ENCODE assay signal across 9 mouse cellular contexts in genomic region chr2:30590909-30591308, GRCm38 (mm10). TPM values are rescaled to one million over a fixed set of nuclear protein-coding genes. Genes with fewer than 3 reads are reported as not detected.
DNase-seq lines count a peak whose midpoint lies in the region; ATAC-seq and TF ChIP-seq lines count a peak whose summit lies in the region.
"Had no signal": no experiment of that assay in that cellular context is flagged by ENCODE, and none has a peak within 500 bp of the region (broad histone marks: within the 10 kb centered on the region; RNA-seq: fewer than 3 reads in every experiment).

No protein-coding gene starts in this region.

- H3K27ac ChIP-seq in embryonic facial prominence, embryonic 13.5 days: peak overlapping the region; percentile 55
- H3K27ac ChIP-seq in hindbrain, embryonic 11.5 days (ENCODE audit: low read depth, low read length): no peak overlapping the region
- H3K27ac ChIP-seq in left cerebral cortex, adult 2 months: peak overlapping the region; percentile 92
- H3K27ac ChIP-seq in stomach, embryonic 15.5 days: peak overlapping the region; percentile 57; the same call in 1 of the 2 replicates

- H3K4me2 ChIP-seq in embryonic facial prominence, embryonic 13.5 days: peak overlapping the region; percentile 50
- H3K4me2 ChIP-seq in hindbrain, embryonic 11.5 days (replicated peaks; ENCODE audit: low read depth, low read length): peak overlapping the region; percentile 31
- H3K4me2 ChIP-seq in stomach, embryonic 15.5 days: peak overlapping the region; percentile 43; the same call in 1 of the 2 replicates

- 0 out of 2 replicates have a peak overlapping the region, but pooled peaks have one; percentile 19 for H3K4me3 ChIP-seq in embryonic facial prominence, embryonic 13.5 days
- H3K4me3 ChIP-seq in hindbrain, embryonic 11.5 days (ENCODE audit: low read depth, low read length): peak overlapping the region; percentile 11; the same call in 1 of the 2 replicates
- peak overlapping the region; percentile 25; the same call in 1 of the 2 replicates for H3K4me3 ChIP-seq in left cerebral cortex, adult 2 months
- peak overlapping the region; percentile 84 for H3K4me3 ChIP-seq in megakaryocyte, embryonic 14.5 days (replicated peaks)
- H3K4me3 ChIP-seq in stomach, embryonic 15.5 days (replicated peaks): no peak overlapping the region

- WGBS in embryonic facial prominence, embryonic 13.5 days: 4% methylated on average over 3 of the region's 3 CpGs
- WGBS in hindbrain, embryonic 11.5 days: 9% methylated on average over 3 of the region's 3 CpGs
- WGBS in stomach, embryonic 15.5 days: 2% methylated on average over 3 of the region's 3 CpGs

- no peak for TF ChIP-seq CTCF in left cerebral cortex, adult 2 months (IDR thresholded peaks at IDR 0.05)

- intact Hi-C loops in left cerebral cortex, adult 2 months (cut with DNase I): loop anchor here (5.0 kb wide), 1 partner anchor 101 kb away; no protein-coding TSS in a partner anchor

- H3K4me1 ChIP-seq in embryonic facial prominence, embryonic 13.5 days: peaks cover 48% of the 10 kb centered on the region
- peaks cover 8% of the 10 kb centered on the region; the same call in 1 of the 2 replicates for H3K4me1 ChIP-seq in hindbrain, embryonic 11.5 days (replicated peaks; ENCODE audit: control insufficient read depth, insufficient read depth, low read length)
- H3K4me1 ChIP-seq in megakaryocyte, embryonic 14.5 days: peaks cover 91% of the 10 kb centered on the region
- H3K4me1 ChIP-seq in stomach, embryonic 15.5 days: peaks cover 54% of the 10 kb centered on the region

- no peaks in the 10 kb centered on the region for H3K9me3 ChIP-seq in embryonic facial prominence, embryonic 13.5 days
- H3K9me3 ChIP-seq in hindbrain, embryonic 11.5 days (ENCODE audit: control insufficient read depth, low read length): no peaks in the 10 kb centered on the region
- H3K9me3 ChIP-seq in megakaryocyte, embryonic 14.5 days: no peaks in the 10 kb centered on the region
- no peaks in the 10 kb centered on the region for H3K9me3 ChIP-seq in stomach, embryonic 15.5 days

- H3K27me3 ChIP-seq in embryonic facial prominence, embryonic 13.5 days: no peaks in the 10 kb centered on the region
- H3K27me3 ChIP-seq in hindbrain, embryonic 11.5 days (ENCODE audit: control insufficient read depth, insufficient read depth, low read length): no peaks in the 10 kb centered on the region
- peaks cover 15% of the 10 kb centered on the region for H3K27me3 ChIP-seq in megakaryocyte, embryonic 14.5 days (replicated peaks)
- no peaks in the 10 kb centered on the region for H3K27me3 ChIP-seq in stomach, embryonic 15.5 days (replicated peaks)
- H3K27me3 ChIP-seq: Patski had no signal

- no peak for ATAC-seq in embryonic facial prominence, embryonic 13.5 days (ENCODE audit: insufficient number of reproducible peaks, insufficient read depth, low FRiP score, low TSS enrichment, low read depth)
- peak; percentile 60; the same call in 1 of the 2 replicates for ATAC-seq in hindbrain, embryonic 11.5 days (ENCODE audit: low FRiP score)
- peak; percentile 56; the same call in 1 of the 2 replicates for ATAC-seq in stomach, embryonic 15.5 days (ENCODE audit: insufficient read depth, low FRiP score, low read depth)
- ATAC-seq: Patski had no signal

- DNase-seq in frontal cortex, adult 2 months (ENCODE audit: extremely low spot score in 1 of 2, low spot score in 1 of 2): peak; percentile 65 to 84
- no peak for DNase-seq in frontal cortex, postnatal 10 days (ENCODE audit: low spot score in 2 of 2)
- peak; percentile 78 for DNase-seq in adipocyte (ENCODE audit: low spot score)
- peak; percentile 76 for DNase-seq in hindbrain, embryonic 11.5 days (ENCODE audit: low spot score)
- peak in 1 of 2 experiments; percentile 59 for DNase-seq in left cerebral cortex, adult 2 months (ENCODE audit: extremely low spot score in 1 of 2, low spot score in 2 of 2)

- H3K36me3 ChIP-seq in embryonic facial prominence, embryonic 13.5 days: no peaks in the 10 kb centered on the region
- no peaks in the 10 kb centered on the region for H3K36me3 ChIP-seq in hindbrain, embryonic 11.5 days (ENCODE audit: control insufficient read depth, insufficient read depth, low read length)
- no peaks in the 10 kb centered on the region for H3K36me3 ChIP-seq in megakaryocyte, embryonic 14.5 days (replicated peaks; ENCODE audit: low read length)
- no peaks in the 10 kb centered on the region for H3K36me3 ChIP-seq in stomach, embryonic 15.5 days

- H3K9ac ChIP-seq in embryonic facial prominence, embryonic 13.5 days: no peak overlapping the region
- H3K9ac ChIP-seq in hindbrain, embryonic 11.5 days (ENCODE audit: low read depth, low read length): peak overlapping the region; percentile 16; the same call in 1 of the 2 replicates
- no peak overlapping the region for H3K9ac ChIP-seq in stomach, embryonic 15.5 days

RNA-seq across cellular contexts. Expression of gene Cstad, which starts 3.9 kb away (rescaled TPM):
- 4.2 and 5.7 TPM in 2 replicates for polyA plus RNA-seq in frontal cortex, adult 2 months (2012; rRNA removed)
- polyA plus RNA-seq in embryonic facial prominence, embryonic 13.5 days (2015; fragmentation: Nextera tagmentation; extraction: Ambion mirVana): 1.9 and 2.0 TPM in 2 replicates
- 0.18 and 0.57 TPM in 2 replicates for polyA plus RNA-seq in hindbrain, embryonic 11.5 days (2014; fragmentation: Nextera tagmentation; extraction: Ambion mirVana)
- total RNA-seq in left cerebral cortex, adult 2 months (2021): 1 to 10 TPM; 2.8 to 5.7 TPM
- polyA plus RNA-seq in megakaryocyte, embryonic 14.5 days (2012; ENCODE audit: insufficient read depth, low replicate concordance): not detected in 2 replicates
- polyA plus RNA-seq in stomach, embryonic 15.5 days (2015; fragmentation: Nextera tagmentation; extraction: Ambion mirVana): 0.71 and 0.72 TPM in 2 replicates

Comparison
In these comparisons a context has a peak if more than half of its experiments do, and no peak if none do; other contexts are left out.
1. DNase-seq: peak in frontal cortex, adult 2 months (2 of 2), adipocyte (single experiment) and hindbrain, embryonic 11.5 days (single experiment); none in frontal cortex, postnatal 10 days (0 of 2).
2. Peak in every context shown above with its lines, with median percentiles within 50 percentile points of each other: H3K4me2 ChIP-seq.